Mouse (Mus musculus) heart, postnatal 0 days (tissue): ENCODE measurements around the gene Sftpd.

Experiments used
- CTCF ChIP-seq: IDR thresholded peaks from 2 replicates; pipeline ENCODE4 v1.5.1; 2016; ENCODE audit warnings: antibody characterized with exemption, control low read depth, low read depth
- EP300 ChIP-seq: IDR thresholded peaks from 2 replicates; pipeline ENCODE4 v1.6.1; 2016; ENCODE audit warnings: antibody characterized with exemption, low read depth

- TF ChIP-seq CTCF = no peak
- TF ChIP-seq EP300 = no peak
Measured at GRCm38 (mm10) chr14:41124683-41125082, 60.3 kb downstream of the Sftpd start.
